Mouse (Mus musculus) macrophage (primary cell): Measurements from ENCODE around the gene Tfe3. TPM values are rescaled to one million over a fixed set of nuclear protein-coding genes. Genes with fewer than 3 reads are reported as not detected.
A peak's percentile ranks its signal among the peaks of the same experiment; 100 is the strongest.
"Not testable (repeated sequence)": the region's sequence is repeated elsewhere in the genome, so short reads cannot be mapped to it uniquely, and the experiment has no call there.

Experiments used
- H3K27ac ChIP-seq: fragments of 350-480 bp; formaldehyde crosslinking; 2 replicates; pipeline ENCODE4 v1.9.0; 2021
- H3K36me3 ChIP-seq: fragments of 350-480 bp; formaldehyde crosslinking; 2 replicates; pipeline ENCODE4 v1.9.0; 2021; ENCODE audit errors: inconsistent target
- H3K4me3 ChIP-seq: fragments of 350-480 bp; formaldehyde crosslinking; 2 replicates; pipeline ENCODE4 v1.9.0; 2021; ENCODE audit errors: inconsistent target
- H3K79me2 ChIP-seq: fragments of 350-480 bp; formaldehyde crosslinking; 2 replicates; pipeline ENCODE4 v1.9.0; 2021; ENCODE audit errors: inconsistent target
- WGBS: methylation state at CpG from one replicate; pipeline ENCODE4 v1.1.7; 2026; ENCODE audit warnings: inconsistent platforms; ENCODE audit not compliant: missing documents; 5-methylcytosine and 5-hydroxymethylcytosine counted together
- polyA plus RNA-seq: library from polyadenylated mRNA; stranded (reverse); fragments of 250-400 nt; gene quantifications from 3 replicates; pipeline ENCODE4 v1.2.4, GENCODE M21; 2018; ENCODE audit warnings: inconsistent platforms

Tfe3 gene
- polyA plus RNA-seq, 1 experiment from 2014 or later: 140 TPM

DNA sequence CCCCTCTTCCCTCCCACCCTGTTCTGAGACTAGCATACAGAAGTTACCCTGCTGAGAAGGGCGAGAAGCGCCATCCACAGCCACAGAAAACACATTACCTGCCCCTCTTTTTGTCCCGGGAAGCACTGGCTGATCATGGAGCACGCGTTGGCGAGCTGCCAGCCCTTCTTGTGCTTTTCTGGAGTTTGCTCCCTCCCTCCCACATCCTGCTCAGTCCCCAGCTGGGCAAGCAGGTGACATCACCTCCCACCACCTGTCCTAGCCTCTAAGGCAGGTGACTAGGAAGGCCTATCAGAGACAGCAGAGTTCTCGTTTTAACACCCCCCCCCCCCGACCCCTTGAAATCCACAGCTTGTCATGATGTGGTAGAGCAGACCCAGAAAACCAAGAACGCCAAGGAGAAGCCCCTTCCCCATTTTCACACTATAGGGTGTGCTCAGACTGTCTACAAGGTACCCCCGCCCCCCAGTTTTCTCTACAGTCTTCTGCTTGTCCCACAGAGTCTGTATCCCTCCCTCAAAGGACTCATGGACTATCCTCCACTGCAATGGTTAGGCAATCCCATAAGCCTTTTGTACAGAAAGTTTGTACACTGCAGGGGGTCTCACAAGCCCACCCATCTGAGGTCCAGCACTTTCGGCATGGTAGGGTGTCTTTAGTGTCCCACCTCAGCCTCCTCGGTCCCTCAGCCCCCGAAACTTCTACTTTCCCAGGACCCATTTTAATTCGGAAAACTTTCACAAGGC is 22.9 kb upstream of the Tfe3 start:
- Histone ChIP-seq H3K79me2 (no peaks in the 10 kb centered on the region), H3K4me3 (no peak overlapping the region), H3K36me3 (no peaks in the 10 kb centered on the region), H3K27ac (no peak overlapping the region)
- 83% methylated on average over 12 of the region's 14 CpGs for WGBS

DNA sequence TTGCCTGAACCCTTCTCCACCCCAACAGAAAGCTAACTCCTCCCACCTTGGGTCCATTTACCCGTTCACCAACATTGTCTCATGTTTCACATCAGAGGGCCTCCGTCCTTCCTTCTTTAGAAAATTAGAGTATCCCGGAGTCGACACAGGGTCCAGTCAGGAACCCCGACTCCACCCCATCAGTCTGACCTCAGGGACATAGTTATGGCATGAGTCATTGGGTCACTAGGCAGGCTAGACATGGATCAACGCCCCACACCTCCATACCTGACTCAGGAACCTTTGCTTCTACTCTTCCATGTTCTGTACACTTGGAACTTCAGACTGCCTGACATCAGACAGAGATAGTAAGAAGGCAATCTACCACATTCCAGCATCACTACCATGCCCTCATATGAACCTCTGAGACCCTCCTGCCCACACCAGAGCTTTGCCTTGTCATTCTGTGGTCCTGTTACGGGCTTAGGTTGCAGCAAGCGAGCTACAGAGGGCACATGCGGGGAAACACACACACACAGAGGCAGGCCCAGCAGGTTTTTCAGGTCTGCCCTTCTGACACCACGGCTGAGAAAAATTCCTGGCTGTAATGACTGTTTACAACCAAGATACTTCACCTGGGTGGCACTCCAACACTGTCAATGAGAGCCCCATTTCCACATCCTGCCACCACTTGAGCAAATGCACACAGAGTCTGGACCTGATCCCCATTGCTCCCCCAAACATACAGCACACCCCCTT is 22.1 kb upstream of the Tfe3 start:
- H3K4me3 ChIP-seq: no peak overlapping the region
- 85% methylated on average over 9 of the region's 10 CpGs for WGBS
- H3K36me3 ChIP-seq: no peaks in the 10 kb centered on the region
- H3K79me2 ChIP-seq: no peaks in the 10 kb centered on the region
- H3K27ac ChIP-seq: no peak overlapping the region

DNA sequence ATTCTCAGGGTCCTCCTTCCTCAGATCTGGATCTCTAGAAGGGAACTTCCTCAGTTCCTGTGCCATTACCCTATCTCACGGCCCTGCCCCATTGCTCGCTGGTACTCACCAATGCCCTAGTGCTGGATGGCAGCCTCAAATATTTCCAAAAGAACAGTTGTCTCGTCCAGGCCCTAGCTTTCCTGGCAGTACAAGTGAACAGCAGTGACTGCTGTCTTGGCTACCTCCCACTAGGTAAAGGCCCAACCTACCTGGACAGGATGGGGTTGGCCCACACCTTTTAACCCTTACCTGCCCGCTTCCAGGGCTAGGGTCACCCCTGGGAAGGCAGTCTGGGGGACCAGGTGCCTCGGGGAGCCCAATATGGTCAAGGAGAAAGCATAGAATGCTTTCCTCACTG is 21.3 kb upstream of the Tfe3 start:
- no peaks in the 10 kb centered on the region for H3K79me2 ChIP-seq
- H3K4me3 ChIP-seq: no peak overlapping the region
- no peaks in the 10 kb centered on the region for H3K36me3 ChIP-seq
- no peak overlapping the region for H3K27ac ChIP-seq
- WGBS: 71% methylated on average over 2 of the region's 5 CpGs

DNA sequence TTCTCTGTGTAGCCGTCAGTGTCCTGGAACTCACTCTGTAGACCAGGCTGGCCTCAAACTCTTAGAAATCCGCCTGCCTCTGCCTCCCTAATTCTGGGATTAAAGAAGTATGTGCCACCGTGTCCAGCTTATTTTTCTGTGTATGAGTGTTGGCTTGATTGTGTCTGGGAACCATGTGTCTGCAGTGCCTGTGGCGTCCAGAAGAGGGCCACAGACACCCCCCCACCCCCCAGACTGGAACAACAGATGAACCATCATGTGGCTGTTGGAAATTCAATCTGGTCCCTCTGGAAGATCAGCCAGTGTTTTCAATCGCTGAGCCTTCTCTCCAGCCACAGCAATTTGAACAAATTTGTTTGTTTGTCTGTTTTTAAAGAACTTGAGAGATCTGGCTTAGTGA is 18.9 kb upstream of the Tfe3 start:
- WGBS: 60% methylated on average over 4 of the region's 5 CpGs

DNA sequence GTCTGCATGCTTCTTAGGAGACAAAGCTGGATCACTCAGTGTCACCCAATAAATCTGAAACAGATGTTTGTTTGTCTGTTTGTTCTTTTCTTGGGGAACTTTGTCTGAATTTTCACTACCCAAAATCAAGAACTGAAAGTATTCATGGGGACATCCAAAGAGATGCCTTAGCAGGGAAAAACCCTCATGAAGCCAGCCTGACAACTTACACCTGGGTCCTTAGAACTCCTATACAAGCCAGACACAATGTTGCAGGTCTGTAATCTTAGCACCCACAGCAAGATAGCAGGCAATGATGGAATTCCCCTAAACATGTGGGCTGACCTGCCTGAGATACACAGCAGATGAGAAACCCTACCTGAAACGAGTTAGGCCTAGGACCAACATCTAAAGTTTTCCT is 17.4 kb upstream of the Tfe3 start:
- 83% methylated on average over 1 of the region's 1 CpGs for WGBS
- Histone ChIP-seq H3K4me3 (no peak overlapping the region), H3K36me3 (no peaks in the 10 kb centered on the region), H3K27ac (no peak overlapping the region), H3K79me2 (no peaks in the 10 kb centered on the region)

More for the DNA sequence above, 18.9 kb upstream of the Tfe3 start:
- Histone ChIP-seq H3K36me3 (no peaks in the 10 kb centered on the region), H3K79me2 (no peaks in the 10 kb centered on the region), H3K27ac (no peak overlapping the region), H3K4me3 (no peak overlapping the region)

DNA sequence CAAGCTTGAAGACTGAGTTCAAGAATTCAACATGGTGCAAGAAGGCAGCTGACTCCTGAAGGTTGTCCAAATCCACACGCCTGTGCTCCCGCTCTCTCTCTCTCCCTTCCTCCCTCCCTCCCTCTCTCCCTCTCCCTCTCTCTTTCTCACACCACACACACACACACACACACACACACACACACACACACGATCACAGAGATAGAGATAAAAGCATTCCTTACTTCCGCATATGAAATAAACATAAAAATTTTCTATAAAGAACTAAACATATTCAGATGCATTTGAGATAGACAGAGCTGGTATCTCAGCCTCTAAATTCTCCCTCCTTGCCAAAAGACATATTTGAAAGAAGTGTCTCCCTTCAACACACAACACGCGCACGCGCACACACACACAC is 16.9 kb upstream of the Tfe3 start:
- no peak overlapping the region for H3K4me3 ChIP-seq
- H3K79me2 ChIP-seq: no peaks in the 10 kb centered on the region
- no peak overlapping the region for H3K27ac ChIP-seq
- no peaks in the 10 kb centered on the region for H3K36me3 ChIP-seq
- 88% methylated on average over 6 of the region's 8 CpGs for WGBS

DNA sequence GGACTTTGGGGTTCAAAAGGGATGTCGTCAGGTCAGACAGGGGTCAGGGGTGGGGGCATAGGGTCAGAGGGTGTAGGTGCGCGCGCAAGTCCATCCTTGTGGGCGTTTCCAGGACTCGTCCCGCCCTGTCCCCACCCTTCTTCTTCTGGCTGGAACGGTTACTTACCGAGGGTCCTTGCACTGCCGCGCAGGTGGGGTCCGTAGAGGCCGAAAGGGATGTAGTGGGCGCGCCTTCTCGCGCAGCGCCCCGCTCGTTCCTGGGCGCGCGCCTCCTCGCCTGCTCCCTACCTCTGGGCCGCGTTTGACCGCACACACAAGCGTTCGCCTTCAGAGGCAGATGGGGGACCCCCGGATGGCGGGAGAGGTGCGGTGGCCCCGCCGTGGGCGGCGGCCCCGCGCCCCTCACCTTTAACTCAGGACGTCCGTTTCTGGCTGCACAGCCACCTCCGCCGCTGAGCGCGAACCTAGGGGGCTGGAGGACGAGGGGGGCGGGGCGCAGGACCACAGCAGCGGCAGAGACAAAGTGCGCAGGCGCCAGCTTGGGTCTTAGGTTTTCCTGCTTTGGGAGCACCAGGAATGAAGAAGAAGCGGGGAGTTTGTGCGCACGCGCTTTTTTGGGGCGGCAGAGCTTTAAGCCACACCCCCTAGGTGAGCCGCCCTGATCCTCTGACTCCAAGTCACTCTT is 11.8 kb upstream of the Tfe3 start, which contains the start of gene Ccdc120:
Gene Ccdc120, minus strand, starts transcription at position 474 of the 685 bp plus-strand sequence.
- WGBS: 31% methylated on average over 40 of the region's 56 CpGs
- H3K4me3 ChIP-seq: peak within 1 kb of the TSS; percentile 8; the same call in 1 of the 2 replicates
- H3K79me2 ChIP-seq: no peaks in the 10 kb centered on the region
- H3K27ac ChIP-seq: no peak within 1 kb of the TSS
- no peaks in the 10 kb centered on the region for H3K36me3 ChIP-seq

DNA sequence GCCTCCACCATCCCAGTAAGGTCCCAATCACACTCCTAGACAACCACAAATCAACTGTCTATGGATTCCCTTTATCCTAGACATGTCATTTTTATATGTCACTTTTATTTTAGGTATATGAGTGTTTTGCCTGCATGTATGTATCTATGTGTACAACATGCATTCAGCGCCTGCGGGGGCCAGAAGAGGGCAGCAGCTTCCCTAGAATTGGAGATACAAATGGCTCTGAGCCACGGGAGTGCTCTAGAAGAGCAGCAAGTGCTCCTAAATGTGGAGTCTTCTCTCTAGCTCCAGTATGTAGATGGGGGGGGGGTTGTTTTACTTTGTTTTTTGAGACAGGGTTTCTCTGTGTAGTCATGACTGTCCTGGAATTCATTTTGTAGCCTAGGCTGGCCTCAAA is 8.7 kb upstream of the Tfe3 start:
- no CpG with 5 or more reads among the region's 3 CpGs for WGBS
- H3K36me3 ChIP-seq, H3K79me2 ChIP-seq, H3K27ac ChIP-seq, H3K4me3 ChIP-seq: not testable (repeated sequence)

DNA sequence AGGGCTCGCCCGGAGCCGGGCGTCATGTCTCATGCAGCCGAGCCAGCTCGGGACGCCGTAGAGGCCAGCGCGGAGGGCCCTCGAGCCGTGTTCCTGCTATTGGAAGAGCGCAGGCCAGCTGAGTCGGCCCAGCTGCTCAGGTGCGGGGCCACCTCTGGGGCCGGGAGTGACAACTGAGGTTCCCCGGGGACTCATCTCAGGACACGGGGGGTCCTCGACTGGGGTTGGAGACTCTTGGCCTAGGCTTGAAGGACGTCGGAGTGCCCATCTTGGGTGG is 499 bp downstream of the Tfe3 start:
- H3K27ac ChIP-seq: peak overlapping the region; percentile 90
- no peaks in the 10 kb centered on the region for H3K36me3 ChIP-seq
- peaks cover 42% of the 10 kb centered on the region for H3K79me2 ChIP-seq
- WGBS: 25% methylated on average over 21 of the region's 21 CpGs
- H3K4me3 ChIP-seq: peak overlapping the region; percentile 71

DNA sequence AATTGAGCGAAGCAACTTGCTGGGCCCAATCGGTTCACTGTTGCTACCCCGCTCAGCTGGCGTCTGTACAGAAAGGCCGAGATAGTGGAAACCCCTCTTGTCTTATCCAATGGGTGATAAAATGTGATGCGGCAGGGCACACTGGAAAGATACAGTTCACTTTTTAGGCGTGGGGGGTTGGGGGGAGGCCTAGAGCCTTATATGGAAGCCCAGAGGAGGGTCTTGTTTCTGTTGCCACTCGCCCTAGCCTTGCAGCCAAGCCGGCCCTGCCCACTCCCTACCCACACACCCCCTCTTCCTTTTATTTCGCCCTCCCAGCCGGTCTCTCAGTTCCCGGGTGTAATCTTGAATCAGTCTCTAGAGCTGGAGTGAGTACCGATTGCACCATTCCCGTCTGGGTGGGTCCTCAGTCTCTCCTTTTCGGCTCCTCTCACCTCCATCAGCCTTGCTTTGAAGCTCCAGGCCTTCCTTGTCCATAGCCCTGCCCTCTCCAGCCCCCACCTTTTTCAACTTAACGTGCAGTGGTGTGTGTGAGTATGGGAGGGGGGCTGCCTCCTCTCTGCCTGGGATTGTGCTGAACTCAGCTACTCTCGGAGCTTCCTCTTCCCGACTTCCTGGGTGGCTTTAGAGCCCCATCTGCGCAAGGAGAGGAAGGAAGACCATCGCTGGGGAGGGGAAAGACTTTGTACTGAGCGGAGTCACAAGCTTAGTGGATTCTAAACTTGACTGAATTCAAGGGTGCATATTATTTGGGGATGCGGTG is 1.5 kb downstream of the Tfe3 start:
- H3K27ac ChIP-seq: peak overlapping the region; percentile 90
- WGBS: 26% methylated on average over 17 of the region's 22 CpGs
- H3K4me3 ChIP-seq: peak overlapping the region; percentile 71
- H3K79me2 ChIP-seq: peaks cover 46% of the 10 kb centered on the region
- no peaks in the 10 kb centered on the region for H3K36me3 ChIP-seq

DNA sequence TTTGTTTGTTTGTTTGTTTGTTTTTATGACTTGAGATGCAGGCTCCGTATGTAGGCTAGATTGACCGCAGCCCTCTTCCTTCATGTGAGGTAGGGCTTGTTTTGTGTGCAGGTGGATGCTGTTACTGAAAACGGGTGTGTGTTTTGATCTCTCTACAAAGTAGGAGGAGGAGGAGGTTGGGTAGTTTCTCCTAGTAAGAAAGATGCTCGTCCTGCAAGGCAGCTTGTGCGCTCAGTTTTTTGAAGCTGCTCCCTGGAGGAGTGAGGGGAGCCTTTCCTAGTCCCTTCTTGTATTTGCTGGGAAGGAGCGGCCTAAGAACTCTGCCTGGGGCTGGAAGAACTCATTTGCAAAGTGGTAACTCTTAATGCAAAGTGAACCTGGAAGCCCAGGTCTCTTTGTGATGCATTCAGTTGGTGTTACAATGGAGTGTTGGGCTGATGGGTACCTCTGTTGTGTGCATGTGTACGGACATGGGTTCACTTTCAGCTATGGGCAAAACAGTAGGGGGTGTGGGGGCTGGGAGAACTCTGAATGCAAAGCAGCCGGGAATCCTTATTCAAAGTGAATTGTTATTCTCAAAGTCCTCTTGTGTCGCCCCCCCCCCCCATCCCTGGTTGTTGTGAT is 2.4 kb downstream of the Tfe3 start:
- H3K36me3 ChIP-seq: no peaks in the 10 kb centered on the region
- H3K4me3 ChIP-seq: peak overlapping the region; percentile 71
- H3K79me2 ChIP-seq: peaks cover 46% of the 10 kb centered on the region
- H3K27ac ChIP-seq: peak overlapping the region; percentile 90
- WGBS: 69% methylated on average over 9 of the region's 9 CpGs

DNA sequence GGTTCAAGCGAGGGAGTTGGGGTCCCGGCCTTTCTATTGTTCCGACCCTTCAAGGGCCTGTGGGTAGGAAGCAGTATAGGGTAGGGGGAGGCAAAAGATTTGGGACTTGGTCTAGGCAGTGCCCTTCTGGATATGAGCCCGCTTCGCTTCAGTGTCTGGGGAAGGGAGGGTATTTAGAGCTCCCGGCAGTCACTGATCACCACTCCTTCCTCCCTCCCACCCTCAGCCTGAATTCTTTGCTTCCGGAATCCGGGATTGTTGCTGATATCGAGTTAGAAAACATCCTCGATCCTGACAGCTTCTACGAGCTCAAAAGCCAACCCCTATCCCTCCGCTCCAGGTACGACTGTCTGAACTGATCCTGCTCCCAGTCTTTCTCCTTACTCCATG is 2.9 kb downstream of the Tfe3 start:
- WGBS: 62% methylated on average over 13 of the region's 13 CpGs
- Histone ChIP-seq H3K27ac (peak overlapping the region; percentile 90), H3K36me3 (no peaks in the 10 kb centered on the region), H3K4me3 (peak overlapping the region; percentile 71), H3K79me2 (peaks cover 51% of the 10 kb centered on the region)

DNA sequence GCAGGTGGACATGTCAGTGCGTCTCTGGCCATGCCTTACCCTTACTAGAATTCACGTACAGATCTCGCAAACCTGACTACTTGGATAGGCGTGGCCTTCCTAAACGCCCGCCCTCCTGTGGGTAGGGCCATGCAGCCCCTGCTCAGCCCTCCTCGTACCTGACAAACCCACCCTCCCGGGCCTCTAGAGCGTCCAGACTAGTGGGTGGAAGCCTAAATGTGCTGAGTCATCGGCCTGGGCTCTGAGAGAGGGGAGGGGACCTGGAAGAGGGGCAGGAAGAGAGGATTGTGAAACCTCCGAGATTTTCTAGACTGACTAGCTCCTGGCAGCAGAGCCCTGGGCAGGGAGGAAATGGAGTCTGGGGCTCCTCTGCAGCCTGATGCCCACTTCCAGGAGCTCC is 3.4 kb downstream of the Tfe3 start:
- H3K79me2 ChIP-seq: peaks cover 53% of the 10 kb centered on the region
- 26% methylated on average over 11 of the region's 11 CpGs for WGBS
- H3K36me3 ChIP-seq: no peaks in the 10 kb centered on the region
- H3K4me3 ChIP-seq: peak overlapping the region; percentile 71
- H3K27ac ChIP-seq: peak overlapping the region; percentile 90

DNA sequence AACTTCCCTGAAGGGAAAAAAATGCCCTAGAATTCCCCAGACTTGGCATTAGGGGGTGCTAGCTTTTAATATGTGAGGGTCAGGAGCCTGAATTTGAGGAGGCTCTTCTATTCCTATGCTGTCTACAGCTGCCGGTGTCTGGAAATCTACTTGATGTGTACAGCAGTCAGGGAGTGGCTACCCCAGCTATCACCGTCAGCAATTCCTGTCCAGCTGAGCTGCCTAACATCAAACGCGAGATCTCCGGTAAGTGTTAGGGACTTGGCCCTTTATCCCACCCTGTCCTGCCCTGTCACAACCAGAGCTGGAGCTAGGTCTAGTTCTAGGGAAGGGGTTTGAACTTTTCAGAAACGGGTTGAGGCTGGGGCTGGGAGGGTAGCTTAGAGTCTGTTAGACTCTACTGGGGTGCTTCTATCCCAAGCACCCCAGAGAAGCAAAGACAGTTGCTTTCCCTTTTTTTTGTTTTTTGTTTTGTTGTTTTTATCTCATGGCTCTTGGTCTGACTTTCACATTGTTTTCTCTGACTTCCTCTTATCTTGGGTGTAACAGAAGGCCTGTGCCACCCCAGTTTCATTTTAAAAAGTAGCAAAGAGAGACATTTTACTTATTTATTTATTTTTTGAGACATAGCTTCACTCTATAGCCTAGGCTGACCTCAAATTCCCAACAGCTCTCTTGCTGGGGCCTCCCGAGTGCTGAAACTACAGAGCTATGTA is 7.1 kb downstream of the Tfe3 start:
- no peak overlapping the region for H3K27ac ChIP-seq
- peaks cover 9% of the 10 kb centered on the region; the same call in 1 of the 2 replicates for H3K36me3 ChIP-seq
- no peak overlapping the region for H3K4me3 ChIP-seq
- 87% methylated on average over 7 of the region's 7 CpGs for WGBS
- H3K79me2 ChIP-seq: peaks cover 46% of the 10 kb centered on the region
